Mouse (Mus musculus) liver, embryonic 14.5 days (tissue): ENCODE measurements at regions not wholly inside any gene's neighbourhood (a gene's known extent, or its start where the extent isn't known, plus 50 kb on each side); places are given as distances from the start of the nearest gene placed in this dataset.

ENCODE experiments used
- ATAC-seq: fragments of 200-750 bp; cut with Nextera tagmentation; 2 replicates; pipeline ENCODE4 v1.8.0; 2017; ENCODE audit warnings: moderate number of reproducible peaks, mild to moderate bottlenecking, moderate library complexity; ENCODE audit not compliant: insufficient read depth
- DNase-seq, 3 experiments: peaks; one replicate each; pipeline ENCODE4 v3.0.0-alpha.2; 2012 to 2013; ENCODE audit warnings: low read depth in 3 of 3, low spot score in 3 of 3
- H3K27ac ChIP-seq: fragments of 300-500 bp; sonication (generic); 2 replicates; pipeline ENCODE4 v1.5.1; 2014; ENCODE audit warnings: moderate library complexity, mild to moderate bottlenecking, control low read depth, inconsistent platforms
- H3K27me3 ChIP-seq: fragments of 300-500 bp; sonication (generic); 2 replicates; pipeline ENCODE4 v1.6.1; 2014; ENCODE audit warnings: mild to moderate bottlenecking, low read length, moderate library complexity; ENCODE audit not compliant: control insufficient read depth, insufficient read depth
- H3K36me3 ChIP-seq: fragments of 300-500 bp; sonication (generic); replicated peaks from 2 replicates; pipeline ENCODE4 v1.6.1; 2014; ENCODE audit warnings: low read depth; ENCODE audit not compliant: control insufficient read depth, insufficient read depth
- H3K4me1 ChIP-seq, 2 experiments: fragments of 200-500 bp in 1 of 2; fragments of 300-500 bp in 1 of 2; sonication (generic) in 1 of 2; replicated peaks; 2 replicates each; pipeline ENCODE4 v1.6.1; 2012 to 2014; ENCODE audit warnings: antibody characterized with exemption in 1 of 2, inconsistent platforms in 1 of 2, low read length in 1 of 2; ENCODE audit not compliant: control insufficient read depth in 2 of 2, insufficient read depth in 2 of 2
- H3K4me2 ChIP-seq: fragments of 300-500 bp; sonication (generic); 2 replicates; pipeline ENCODE4 v1.6.1; 2014; ENCODE audit warnings: low read depth, mild to moderate bottlenecking, control low read depth, moderate library complexity
- H3K4me3 ChIP-seq, 2 experiments: fragments of 200-500 bp in 1 of 2; fragments of 300-500 bp in 1 of 2; sonication (generic) in 1 of 2; 2 replicates each; pipeline ENCODE4 v1.5.1; 2012 to 2014; ENCODE audit warnings: low read depth in 2 of 2, low read length in 2 of 2, mild to moderate bottlenecking in 2 of 2, control low read depth in 1 of 2, inconsistent platforms in 1 of 2, moderate library complexity in 1 of 2; ENCODE audit not compliant: insufficient read depth in 1 of 2
- H3K9ac ChIP-seq: fragments of 300-500 bp; sonication (generic); replicated peaks from 2 replicates; pipeline ENCODE4 v1.6.1; 2014; ENCODE audit warnings: mild to moderate bottlenecking, control low read depth, moderate library complexity
- H3K9me3 ChIP-seq: fragments of 300-500 bp; sonication (generic); 2 replicates; pipeline ENCODE4 v1.6.1; 2016; ENCODE audit warnings: low read length, mixed read lengths; ENCODE audit not compliant: control insufficient read depth
- CTCF ChIP-seq: IDR thresholded peaks from 2 replicates; pipeline ENCODE4 v1.5.1; 2016; ENCODE audit warnings: antibody characterized with exemption, low read depth, control low read depth
- EP300 ChIP-seq: IDR thresholded peaks from 2 replicates; pipeline ENCODE4 v1.6.1; 2016; ENCODE audit warnings: antibody characterized with exemption, low read depth
- WGBS: fragments of 180-500 bp; shearing (Covaris S2); extraction: QIAGEN DNeasy Blood & Tissue Kit; methylation state at CpG from one replicate; pipeline ENCODE4 v1.1.7; 2014; ENCODE audit not compliant: insufficient replicate concordance; 5-methylcytosine and 5-hydroxymethylcytosine counted together

GRCm38 (mm10) chr11:71944398-71945097 is 92.8 kb downstream of the Aipl1 start:
- TF ChIP-seq EP300: no peak
- TF ChIP-seq CTCF: no peak
- no peaks in the 10 kb centered on the region for H3K27me3 ChIP-seq
- no peaks in the 10 kb centered on the region for H3K36me3 ChIP-seq
- no peak for ATAC-seq
- H3K27ac ChIP-seq: no peak overlapping the region
- no peak for DNase-seq
- H3K9me3 ChIP-seq: no peaks in the 10 kb centered on the region
- 46% methylated on average over 9 of the region's 9 CpGs for WGBS
- no peak overlapping the region for H3K4me3 ChIP-seq
- H3K9ac ChIP-seq: no peak overlapping the region
- H3K4me2 ChIP-seq: no peak overlapping the region
- no peaks in the 10 kb centered on the region for H3K4me1 ChIP-seq

- ATAC-seq (no peak), DNase-seq (no peak)
- Histone ChIP-seq H3K4me1 (no peaks in the 10 kb centered on the region), H3K9ac (no peak overlapping the region), H3K36me3 (no peaks in the 10 kb centered on the region), H3K27me3 (no peaks in the 10 kb centered on the region), H3K4me2 (no peak overlapping the region), H3K27ac (no peak overlapping the region), H3K4me3 (no peak overlapping the region), H3K9me3 (no peaks in the 10 kb centered on the region)
- WGBS: 31% methylated on average over 3 of the region's 3 CpGs
- TF ChIP-seq CTCF (no peak), EP300 (no peak)
Measured at GRCm38 (mm10) chr11:71943512-71943911, 93.8 kb downstream of the Aipl1 start.

DNA sequence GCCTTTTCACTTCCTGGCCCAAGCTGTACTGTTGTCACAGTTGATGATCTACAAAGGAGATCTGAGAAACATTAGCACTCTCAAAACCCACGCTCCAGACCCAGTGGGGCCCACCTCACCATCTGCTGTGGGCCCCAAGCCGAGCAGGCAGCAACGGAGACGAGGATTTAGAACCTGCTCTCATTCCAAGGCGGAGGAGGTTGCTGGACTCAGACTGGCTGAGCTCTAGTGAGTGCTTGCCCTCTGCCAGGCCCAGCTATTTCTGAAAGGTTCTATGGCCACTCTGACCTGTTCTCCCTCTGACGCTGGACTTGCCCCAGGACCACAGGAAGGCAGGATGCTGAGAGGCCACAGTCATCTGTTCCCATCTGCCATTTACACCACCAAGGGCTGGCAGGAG is 98.2 kb downstream of the Aipl1 start:
- Histone ChIP-seq H3K4me1 (no peaks in the 10 kb centered on the region), H3K4me3 (no peak overlapping the region), H3K4me2 (no peak overlapping the region), H3K9ac (no peak overlapping the region), H3K36me3 (no peaks in the 10 kb centered on the region), H3K9me3 (no peaks in the 10 kb centered on the region), H3K27ac (no peak overlapping the region), H3K27me3 (no peaks in the 10 kb centered on the region)
- TF ChIP-seq CTCF (no peak), EP300 (no peak)
- no peak for DNase-seq
- WGBS: 66% methylated on average over 6 of the region's 6 CpGs
- no peak for ATAC-seq

DNA sequence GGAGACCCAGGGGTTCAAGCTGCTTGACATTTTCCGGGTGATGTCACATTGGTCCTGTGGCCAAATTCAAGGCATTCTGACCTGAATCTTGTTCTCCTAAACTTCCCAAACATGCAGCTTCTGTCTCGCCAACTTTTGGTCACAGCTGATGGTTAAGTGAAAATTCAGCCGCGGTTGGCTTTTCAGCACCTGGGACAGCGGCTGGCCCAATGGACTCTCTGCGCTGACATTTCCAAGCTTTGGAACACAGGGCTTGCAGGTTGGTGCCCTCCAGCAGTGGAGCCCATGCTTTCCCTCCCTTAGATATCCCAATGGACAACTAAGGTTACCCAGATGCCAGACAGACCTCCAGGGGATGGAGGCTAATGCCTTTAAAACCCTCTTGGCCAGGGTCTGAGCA is 100.2 kb downstream of the Aipl1 start:
- Histone ChIP-seq H3K4me3 (no peak overlapping the region), H3K36me3 (no peaks in the 10 kb centered on the region), H3K9ac (no peak overlapping the region), H3K4me1 (no peaks in the 10 kb centered on the region), H3K9me3 (no peaks in the 10 kb centered on the region), H3K4me2 (no peak overlapping the region), H3K27me3 (no peaks in the 10 kb centered on the region), H3K27ac (no peak overlapping the region)
- DNase-seq (no peak), ATAC-seq (no peak)
- no peak for TF ChIP-seq CTCF
- TF ChIP-seq EP300: no peak
- WGBS: 34% methylated on average over 6 of the region's 6 CpGs

DNA sequence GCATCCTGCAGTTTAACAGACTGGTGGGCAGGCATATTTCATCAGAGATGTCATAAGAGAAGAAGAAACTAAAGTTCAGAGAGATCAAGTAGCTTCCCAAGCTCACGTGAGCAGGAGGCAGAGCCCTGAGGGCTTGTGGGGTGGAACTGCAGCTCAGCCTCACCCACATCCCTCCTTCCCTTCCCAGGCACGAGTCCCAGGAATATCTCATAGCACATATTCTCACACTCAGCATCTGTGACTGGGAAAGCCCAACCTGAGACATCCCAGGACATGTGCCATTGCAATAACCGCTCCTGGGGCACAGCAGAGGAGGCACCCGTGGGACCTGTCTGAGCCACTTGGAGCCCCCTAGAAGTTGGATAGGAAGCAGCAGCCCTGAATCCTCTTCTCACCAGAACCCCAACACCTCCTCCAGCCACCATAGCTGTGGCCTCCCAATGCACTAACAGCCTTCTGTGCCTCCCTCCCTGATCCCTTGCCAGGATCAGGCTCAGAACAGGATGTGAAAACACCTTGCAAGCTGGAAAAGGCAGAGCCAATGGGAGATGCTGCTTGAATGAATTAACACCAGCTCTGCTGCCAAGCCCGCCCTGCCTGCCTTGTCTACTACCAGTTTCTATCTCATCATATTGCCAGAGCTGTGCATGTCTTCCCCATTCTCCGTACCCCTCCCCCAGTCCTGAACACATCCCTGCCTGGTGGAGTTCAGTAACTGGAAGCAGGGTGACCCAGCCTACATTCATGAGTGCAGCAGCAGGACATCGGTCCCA is 107.4 kb downstream of the Aipl1 start:
- no peaks in the 10 kb centered on the region for H3K4me1 ChIP-seq
- no peaks in the 10 kb centered on the region for H3K36me3 ChIP-seq
- 42% methylated on average over 7 of the region's 7 CpGs for WGBS
- no peak for TF ChIP-seq EP300
- no peak for TF ChIP-seq CTCF
- no peak overlapping the region for H3K4me3 ChIP-seq
- H3K9ac ChIP-seq: no peak overlapping the region
- no peak for ATAC-seq
- no peak for DNase-seq
- H3K27ac ChIP-seq: no peak overlapping the region
- H3K9me3 ChIP-seq: no peaks in the 10 kb centered on the region
- H3K27me3 ChIP-seq: no peaks in the 10 kb centered on the region
- no peak overlapping the region for H3K4me2 ChIP-seq
